Mouse (Mus musculus): ENCODE results near the gene Atg4a-ps.

- TF ChIP-seq POLR2A (IDR thresholded peaks at IDR 0.05; ENCODE audit: low read depth, low read length), result no peak
- no peak for TF ChIP-seq CTCF (IDR thresholded peaks at IDR 0.05; ENCODE audit: extremely low read depth, insufficient read length, insufficient replicate concordance, low read depth, low read length)
Observed at GRCm38 (mm10) chr3:103661714-103662113, 15.8 kb upstream of the Atg4a-ps start.

Measured in small intestine, adult 2 months (tissue).